Mouse (Mus musculus): ENCODE results near the gene Plekhb1.

DNA sequence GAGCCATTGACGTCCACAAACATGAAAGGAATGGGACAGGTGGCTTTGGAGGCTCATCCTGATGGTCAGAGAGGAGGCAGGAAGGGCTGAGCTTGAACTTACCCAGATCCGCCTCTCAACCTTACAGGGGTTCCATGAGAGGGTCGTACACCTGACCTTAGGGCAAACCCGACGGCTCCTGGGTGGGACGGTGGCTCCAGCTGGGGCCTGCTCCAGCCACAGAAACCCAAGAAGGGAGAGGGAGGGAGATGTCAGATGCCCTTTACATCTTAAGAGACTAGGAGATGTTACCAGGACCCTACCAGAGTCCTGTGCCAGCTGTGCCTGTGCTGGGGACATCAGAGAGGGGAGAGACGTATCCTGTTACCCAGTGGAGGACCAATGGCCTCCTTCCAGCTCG, 12.4 kb downstream of the Plekhb1 start:
- TF ChIP-seq POLR2A (IDR thresholded peaks at IDR 0.05; ENCODE audit: borderline replicate concordance, extremely low read depth, low read depth, low read length) (no peak), CTCF (IDR thresholded peaks at IDR 0.05; ENCODE audit: insufficient read depth, low read length) (no peak)

Measured in lung, adult 2 months (tissue).